Mouse (Mus musculus) right cerebral cortex, adult 18-20 months (tissue): ENCODE data around the gene Minos1.

Source experiments
- DNase-seq: peaks from one replicate; pipeline ENCODE4 v3.0.0; 2022; ENCODE audit warnings: mixed read lengths

The Minos1 gene

GRCm38 (mm10) chr4:139057291-139057690, 73.6 kb downstream of the Minos1 start:
- DNase-seq = no peak

GRCm38 (mm10) chr4:139055744-139056143, 75.2 kb downstream of the Minos1 start:
- DNase-seq = no peak

GRCm38 (mm10) chr4:139055336-139055735, 75.6 kb downstream of the Minos1 start:
- no peak for DNase-seq

- DNase-seq = peak; percentile 60
These were observed 76.5 kb downstream of the Minos1 start for GRCm38 (mm10) chr4:139054300-139054923.

- DNase-seq = no peak
These were observed 77.5 kb downstream of the Minos1 start for GRCm38 (mm10) chr4:139053391-139053790.

- DNase-seq = no peak
These were observed 78.1 kb downstream of the Minos1 start for GRCm38 (mm10) chr4:139052796-139053195.
